ENCODE assay signal across 8 mouse cellular contexts in the genomic region with DNA sequence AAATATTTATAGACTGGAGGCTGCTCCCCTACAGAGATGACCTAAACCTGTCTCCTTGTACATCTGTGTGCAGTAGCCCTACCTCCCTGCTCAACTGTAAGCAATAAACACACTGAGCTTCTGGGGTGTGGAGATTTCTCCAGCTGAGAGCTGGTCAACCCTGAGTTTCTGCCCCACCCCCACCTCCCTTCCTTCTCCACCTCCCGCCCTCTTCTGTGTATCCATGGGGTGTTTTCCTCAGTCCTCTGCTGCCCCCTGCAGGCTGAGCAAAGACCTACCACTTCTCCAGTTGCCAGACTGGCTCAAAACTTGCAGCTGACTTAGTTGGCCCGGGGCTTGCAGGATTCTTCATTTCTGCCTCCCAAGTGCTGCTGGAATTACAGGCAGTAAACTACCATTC. TPM values are rescaled to one million over a fixed set of nuclear protein-coding genes. Genes with fewer than 3 reads are reported as not detected.
DNase-seq lines count a peak whose midpoint lies in the region; ATAC-seq and TF ChIP-seq lines count a peak whose summit lies in the region.

No protein-coding gene starts in this region.

- no peak overlapping the region for H3K9ac ChIP-seq in hindbrain, embryonic 13.5 days
- no peak overlapping the region for H3K9ac ChIP-seq in limb, embryonic 12.5 days (replicated peaks)
- no peak overlapping the region for H3K9ac ChIP-seq in stomach, embryonic 14.5 days (replicated peaks; ENCODE audit: low read depth, low read length)

- 0 out of 2 replicates have a peak overlapping the region, but pooled peaks have one; percentile 35 for H3K27ac ChIP-seq in hindbrain, embryonic 10.5 days
- H3K27ac ChIP-seq in hindbrain, embryonic 13.5 days: no peak overlapping the region
- H3K27ac ChIP-seq in cortical plate, adult 2 months (ENCODE audit: insufficient read depth, low read length): no peak overlapping the region
- no peak overlapping the region for H3K27ac ChIP-seq in limb, embryonic 12.5 days
- no peak overlapping the region; the same call in 1 of the 2 replicates for H3K27ac ChIP-seq in stomach, embryonic 14.5 days (ENCODE audit: low read length)

- TF ChIP-seq CTCF in cortical plate, adult 2 months (IDR thresholded peaks at IDR 0.05; ENCODE audit: extremely low read depth, insufficient read depth, low read length): peak; percentile 88

- H3K36me3 ChIP-seq in hindbrain, embryonic 10.5 days: no peaks in the 10 kb centered on the region
- no peaks in the 10 kb centered on the region for H3K36me3 ChIP-seq in hindbrain, embryonic 13.5 days
- H3K36me3 ChIP-seq in limb, embryonic 12.5 days: no peaks in the 10 kb centered on the region
- H3K36me3 ChIP-seq in stomach, embryonic 14.5 days (ENCODE audit: control insufficient read depth, insufficient read depth, low read length): no peaks in the 10 kb centered on the region

- H3K4me3 ChIP-seq in hindbrain, embryonic 10.5 days: no peak overlapping the region
- H3K4me3 ChIP-seq in hindbrain, embryonic 13.5 days: no peak overlapping the region
- no peak overlapping the region for H3K4me3 ChIP-seq in cortical plate, adult 2 months (ENCODE audit: insufficient read depth, low read length)
- no peak overlapping the region for H3K4me3 ChIP-seq in limb, embryonic 12.5 days (replicated peaks)
- H3K4me3 ChIP-seq in stomach, embryonic 14.5 days (ENCODE audit: low read depth, low read length): no peak overlapping the region

- no peak for TF ChIP-seq POLR2A in cortical plate, adult 2 months (IDR thresholded peaks at IDR 0.05; ENCODE audit: extremely low read depth, insufficient read depth, low read length)

- DNase-seq in hindbrain, embryonic 10.5 days (ENCODE audit: low spot score): peak; percentile 86
- DNase-seq in gastrocnemius, postnatal 36 days: peak; percentile 83
- peak; percentile 72 to 84 for DNase-seq in kidney, adult 8-10 months
- peak; percentile 84 for DNase-seq in naive thymus-derived CD4-positive, alpha-beta T cell, adult 2 months (ENCODE audit: low read depth)

- no peaks in the 10 kb centered on the region for H3K27me3 ChIP-seq in hindbrain, embryonic 10.5 days (ENCODE audit: insufficient read depth, poor library complexity, severe bottlenecking)
- H3K27me3 ChIP-seq in hindbrain, embryonic 13.5 days: 0 out of 2 replicates have a peak, but pooled peaks cover 3% of the 10 kb centered on the region
- H3K27me3 ChIP-seq in limb, embryonic 12.5 days: no peaks in the 10 kb centered on the region
- H3K27me3 ChIP-seq in stomach, embryonic 14.5 days (ENCODE audit: control insufficient read depth, insufficient read depth, low read length): no peaks in the 10 kb centered on the region

- no peak overlapping the region for H3K4me2 ChIP-seq in hindbrain, embryonic 13.5 days
- no peak overlapping the region for H3K4me2 ChIP-seq in limb, embryonic 12.5 days
- H3K4me2 ChIP-seq in stomach, embryonic 14.5 days (replicated peaks; ENCODE audit: low read depth, low read length): no peak overlapping the region

- no peak; the same call in 1 of the 2 replicates for ATAC-seq in hindbrain, embryonic 13.5 days (ENCODE audit: low FRiP score)
- ATAC-seq in limb, embryonic 12.5 days (ENCODE audit: insufficient number of reproducible peaks, insufficient read depth, low FRiP score, low TSS enrichment, low read depth): peak; percentile 57
- peak; percentile 74; the same call in 1 of the 2 replicates for ATAC-seq in stomach, embryonic 14.5 days (ENCODE audit: insufficient number of reproducible peaks, insufficient read depth, low FRiP score, low read depth)

- no peaks in the 10 kb centered on the region for H3K9me3 ChIP-seq in hindbrain, embryonic 10.5 days
- H3K9me3 ChIP-seq in hindbrain, embryonic 13.5 days: no peaks in the 10 kb centered on the region
- no peaks in the 10 kb centered on the region for H3K9me3 ChIP-seq in limb, embryonic 12.5 days
- no peaks in the 10 kb centered on the region for H3K9me3 ChIP-seq in stomach, embryonic 14.5 days (ENCODE audit: control insufficient read depth, low read depth, low read length)

- WGBS in hindbrain, embryonic 10.5 days: 12% methylated on average over 2 of the region's 2 CpGs
- 17% methylated on average over 2 of the region's 2 CpGs for WGBS in hindbrain, embryonic 13.5 days
- 3% methylated on average over 2 of the region's 2 CpGs for WGBS in limb, embryonic 12.5 days
- WGBS in stomach, embryonic 14.5 days: 9% methylated on average over 2 of the region's 2 CpGs

- peaks cover 15% of the 10 kb centered on the region for H3K4me1 ChIP-seq in hindbrain, embryonic 10.5 days (replicated peaks)
- H3K4me1 ChIP-seq in hindbrain, embryonic 13.5 days (replicated peaks): no peaks in the 10 kb centered on the region; the same call in 1 of the 2 replicates
- no peaks in the 10 kb centered on the region for H3K4me1 ChIP-seq in cortical plate, adult 2 months (ENCODE audit: control insufficient read depth, insufficient read depth, low read length)
- H3K4me1 ChIP-seq in limb, embryonic 12.5 days (replicated peaks): peaks cover 4% of the 10 kb centered on the region
- H3K4me1 ChIP-seq in stomach, embryonic 14.5 days (ENCODE audit: control insufficient read depth, insufficient read depth, low read length): no peaks in the 10 kb centered on the region

- intact Hi-C loops in gastrocnemius, postnatal 36 days (cut with DNase I): loop anchor here (5.0 kb wide), 1 partner anchor 237 kb away; no protein-coding TSS in a partner anchor

RNA-seq across cellular contexts. Expression of a gene that starts 2.2 kb away (rescaled TPM):
- 0.16 and 0.20 TPM in 2 replicates for polyA plus RNA-seq in hindbrain, embryonic 10.5 days (2016; fragmentation: Nextera tagmentation; extraction: Ambion mirVana)
- 0.19 and 0.42 TPM in 2 replicates for polyA plus RNA-seq in hindbrain, embryonic 13.5 days (2015; fragmentation: Nextera tagmentation; extraction: Ambion mirVana)
- 0.06 and 0.13 TPM in 2 replicates for polyA plus RNA-seq in cortical plate, adult 2 months (2012; rRNA removed)
- total RNA-seq in gastrocnemius, postnatal 36 days (2021): under 1 TPM in 1 of 2 experiments, not detected in 1; 0.05 TPM
- 0.35 TPM in 2 replicates for polyA plus RNA-seq in limb, embryonic 12.5 days (2016; fragmentation: Nextera tagmentation; extraction: Ambion mirVana)
- 0.22 TPM in 1 of 2 replicates, not detected in the other for polyA plus RNA-seq in stomach, embryonic 14.5 days (2014; fragmentation: Nextera tagmentation; extraction: Ambion mirVana)

RNA-seq across cellular contexts. Expression of a gene that starts 29.9 kb away (rescaled TPM):
- polyA plus RNA-seq in hindbrain, embryonic 10.5 days (2016; fragmentation: Nextera tagmentation; extraction: Ambion mirVana): 45.8 and 84.5 TPM in 2 replicates
- polyA plus RNA-seq in hindbrain, embryonic 13.5 days (2015; fragmentation: Nextera tagmentation; extraction: Ambion mirVana): 43.6 and 44.5 TPM in 2 replicates
- polyA plus RNA-seq in cortical plate, adult 2 months (2012; rRNA removed): 61.3 and 63.2 TPM in 2 replicates
- total RNA-seq in gastrocnemius, postnatal 36 days (2021): 10 to 100 TPM; 41.8 to 56.5 TPM
- polyA plus RNA-seq in limb, embryonic 12.5 days (2016; fragmentation: Nextera tagmentation; extraction: Ambion mirVana): 36.6 and 48.4 TPM in 2 replicates
- 56.1 and 60.7 TPM in 2 replicates for polyA plus RNA-seq in stomach, embryonic 14.5 days (2014; fragmentation: Nextera tagmentation; extraction: Ambion mirVana)

RNA-seq across cellular contexts. Expression of a gene that starts 30.2 kb away (rescaled TPM):
- polyA plus RNA-seq in hindbrain, embryonic 10.5 days (2016; fragmentation: Nextera tagmentation; extraction: Ambion mirVana): 210 and 236 TPM in 2 replicates
- 171 and 178 TPM in 2 replicates for polyA plus RNA-seq in hindbrain, embryonic 13.5 days (2015; fragmentation: Nextera tagmentation; extraction: Ambion mirVana)
- polyA plus RNA-seq in cortical plate, adult 2 months (2012; rRNA removed): 89.0 and 90.8 TPM in 2 replicates
- 10 to 100 TPM; 12.6 to 14.1 TPM for total RNA-seq in gastrocnemius, postnatal 36 days (2021)
- 186 and 199 TPM in 2 replicates for polyA plus RNA-seq in limb, embryonic 12.5 days (2016; fragmentation: Nextera tagmentation; extraction: Ambion mirVana)
- 216 and 218 TPM in 2 replicates for polyA plus RNA-seq in stomach, embryonic 14.5 days (2014; fragmentation: Nextera tagmentation; extraction: Ambion mirVana)

RNA-seq across cellular contexts. Expression of a gene that starts 51.0 kb away (rescaled TPM):
- polyA plus RNA-seq in hindbrain, embryonic 10.5 days (2016; fragmentation: Nextera tagmentation; extraction: Ambion mirVana): 9.5 and 16.9 TPM in 2 replicates
- polyA plus RNA-seq in hindbrain, embryonic 13.5 days (2015; fragmentation: Nextera tagmentation; extraction: Ambion mirVana): 35.0 and 39.6 TPM in 2 replicates
- 183 and 189 TPM in 2 replicates for polyA plus RNA-seq in cortical plate, adult 2 months (2012; rRNA removed)
- total RNA-seq in gastrocnemius, postnatal 36 days (2021): 10 to 100 TPM; 23.0 to 24.5 TPM
- polyA plus RNA-seq in limb, embryonic 12.5 days (2016; fragmentation: Nextera tagmentation; extraction: Ambion mirVana): 25.2 and 26.7 TPM in 2 replicates
- polyA plus RNA-seq in stomach, embryonic 14.5 days (2014; fragmentation: Nextera tagmentation; extraction: Ambion mirVana): 9.8 and 12.8 TPM in 2 replicates
